Mouse (Mus musculus) mouse embryonic stem cell (cell line): ENCODE results near the gene Olfr259.

Experiments
- in situ Hi-C, 2 experiments: fragments of 300-500 bp; cut with MboI; formaldehyde crosslinking; loops; 1 replicate in 1 of 2; 3 replicates in 1 of 2; pipeline ENCODE4 v1.14.3; 2019 to 2020; ENCODE audit warnings: low sequenced_read_pairs in 2 of 2, low pct_unique_long_range_greater_than_20kb in 1 of 2, mixed read lengths in 1 of 2; ENCODE audit not compliant: unreplicated experiment in 1 of 2

The Olfr259 gene

GRCm38 (mm10) chr2:87114467-87114866 is at the start of gene Olfr259:
TSS of gene Olfr259 (minus strand) at chr2:87114567.
- in situ Hi-C loops: no loop called here

- in situ Hi-C loops: no loop called here
Measured at GRCm38 (mm10) chr2:87152524-87152923, 38.2 kb upstream of the Olfr259 start, which contains the start of gene Olfr1111. TSS of gene Olfr1111 (minus strand) at chr2:87152624.

GRCm38 (mm10) chr2:87140200-87140599 is 25.8 kb upstream of the Olfr259 start, which contains the start of gene Olfr1110:
TSS of gene Olfr1110 (minus strand) at chr2:87140300.
- in situ Hi-C loops: no loop called here

- in situ Hi-C loops: no loop called here
Measured at GRCm38 (mm10) chr2:87095908-87096307, 18.5 kb downstream of the Olfr259 start, which contains the start of gene Olfr1109. TSS of gene Olfr1109 (minus strand) at chr2:87096008.

GRCm38 (mm10) chr2:87075717-87076116 is 38.6 kb downstream of the Olfr259 start, which contains the start of gene Olfr1107:
TSS of gene Olfr1107 (minus strand) at chr2:87075817.
- in situ Hi-C loops: no loop called here
